Mouse (Mus musculus): ENCODE measurements around the gene Cdhr4.

Cdhr4 gene

DNA sequence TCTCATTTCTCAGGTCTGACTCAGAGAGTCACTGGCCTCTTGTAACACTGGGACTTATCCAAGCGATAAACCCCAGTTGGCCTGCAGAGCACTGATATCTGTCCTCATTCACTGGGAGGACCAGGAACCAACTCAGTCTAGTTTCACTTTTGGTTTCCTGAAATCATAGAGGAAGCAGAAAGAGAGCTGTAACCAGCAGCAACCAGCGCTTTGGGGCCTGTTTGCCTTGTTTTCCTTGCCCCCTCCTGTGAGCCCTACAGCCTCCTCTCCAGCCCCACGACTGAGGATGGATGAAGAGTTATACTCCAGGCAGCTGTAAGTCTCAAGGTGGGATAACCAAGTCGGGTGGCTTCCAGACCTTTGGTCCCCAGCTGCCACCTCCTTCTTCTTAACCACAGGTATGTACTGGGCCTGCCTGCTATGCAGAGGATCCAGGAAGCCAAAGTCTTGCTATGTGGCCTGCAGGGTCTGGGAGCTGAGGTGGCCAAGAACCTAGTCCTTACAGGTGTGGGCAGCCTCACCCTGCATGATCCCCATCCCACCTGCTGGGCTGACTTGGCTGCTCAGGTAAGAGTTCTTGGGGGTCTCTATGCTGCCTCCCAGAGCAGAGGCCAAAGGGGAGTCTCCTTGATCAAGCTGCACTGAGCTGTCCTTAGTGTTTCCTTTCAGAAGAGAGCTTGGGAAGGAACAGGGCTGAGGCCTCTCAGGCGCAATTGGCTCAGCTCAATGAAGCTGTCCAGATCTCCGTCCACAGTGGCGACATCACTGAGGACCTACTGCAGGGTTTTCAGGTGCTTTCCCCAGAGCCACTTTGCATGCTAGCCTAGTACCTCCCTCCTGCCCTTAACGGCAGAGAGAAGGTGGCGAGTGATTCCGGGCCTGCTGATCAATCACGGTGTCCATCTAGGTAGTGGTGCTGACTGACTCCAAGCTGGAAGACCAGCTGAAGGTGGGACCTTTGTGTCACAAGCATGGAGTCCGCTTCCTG lies 16.6 kb upstream of the Cdhr4 start, which contains the start of gene Uba7:
Gene Uba7 (plus strand): TSS at position 107 of the 988 bp plus-strand sequence.
- peak; percentile 26 to 27 for DNase-seq (ENCODE audit: low spot score in 2 of 2)

DNA sequence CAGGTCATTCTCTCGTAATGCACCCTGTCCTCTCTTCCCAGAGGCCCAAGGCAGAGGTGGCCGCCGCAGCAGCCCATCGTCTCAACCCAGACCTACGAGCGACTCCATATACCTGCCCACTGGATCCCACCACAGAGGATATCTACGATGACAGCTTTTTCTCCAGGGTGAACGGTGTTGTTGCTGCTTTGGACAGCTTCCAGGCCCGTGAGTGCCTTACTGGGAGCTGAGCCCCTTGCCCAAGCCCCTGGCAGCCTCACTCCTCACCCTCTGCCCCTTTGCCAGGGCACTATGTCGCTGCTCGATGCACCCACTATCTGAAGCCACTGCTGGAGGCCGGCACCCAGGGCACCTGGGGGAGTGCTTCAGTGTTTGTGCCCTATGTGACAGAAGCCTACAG lies 13.5 kb upstream of the Cdhr4 start:
- no peak for DNase-seq (ENCODE audit: low spot score in 2 of 2)

DNA sequence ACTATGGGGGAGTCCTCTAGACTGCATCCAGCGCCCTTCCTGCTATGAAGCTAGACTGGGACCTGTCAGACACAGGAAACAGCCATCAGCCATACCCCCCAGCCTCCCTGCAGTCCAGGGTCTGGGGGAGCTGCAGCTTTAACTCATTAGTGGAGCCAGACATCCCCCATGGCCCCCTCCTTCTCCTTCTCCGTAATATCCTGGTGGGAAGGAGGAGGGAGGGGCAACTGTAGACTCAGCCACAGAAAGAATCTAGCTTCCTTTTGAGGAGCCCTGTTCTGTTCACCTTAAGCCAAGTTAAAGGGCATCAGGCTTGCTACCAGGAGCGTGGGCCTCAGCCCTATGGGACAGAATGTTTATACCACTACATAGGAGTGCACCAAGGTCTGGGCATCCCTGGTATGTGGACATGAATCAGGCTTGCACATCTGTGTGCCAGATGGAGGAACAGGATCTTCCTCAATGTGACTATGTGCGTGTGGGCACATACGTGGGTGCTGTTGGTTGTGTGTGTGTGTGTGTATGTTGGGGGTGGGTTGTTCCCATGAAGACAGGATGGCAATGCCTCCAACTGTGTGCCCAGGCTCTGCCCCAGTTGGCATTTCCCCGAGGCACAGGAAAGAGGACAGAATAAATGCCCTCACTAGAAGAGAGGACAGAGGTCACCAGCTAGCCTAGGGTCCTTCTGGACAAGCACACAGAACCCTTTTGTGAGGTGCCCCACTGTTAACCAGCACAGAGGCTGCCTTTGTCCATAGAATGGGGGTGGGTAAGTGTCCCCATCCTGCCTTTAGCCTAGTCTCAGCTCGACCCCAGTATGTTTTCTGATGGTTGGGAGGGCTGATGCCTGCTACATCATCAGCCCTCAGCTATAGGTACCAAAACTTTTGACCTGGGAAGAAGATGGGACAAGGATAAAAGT lies 10.4 kb upstream of the Cdhr4 start:
- DNase-seq (ENCODE audit: low spot score in 2 of 2) = no peak

DNA sequence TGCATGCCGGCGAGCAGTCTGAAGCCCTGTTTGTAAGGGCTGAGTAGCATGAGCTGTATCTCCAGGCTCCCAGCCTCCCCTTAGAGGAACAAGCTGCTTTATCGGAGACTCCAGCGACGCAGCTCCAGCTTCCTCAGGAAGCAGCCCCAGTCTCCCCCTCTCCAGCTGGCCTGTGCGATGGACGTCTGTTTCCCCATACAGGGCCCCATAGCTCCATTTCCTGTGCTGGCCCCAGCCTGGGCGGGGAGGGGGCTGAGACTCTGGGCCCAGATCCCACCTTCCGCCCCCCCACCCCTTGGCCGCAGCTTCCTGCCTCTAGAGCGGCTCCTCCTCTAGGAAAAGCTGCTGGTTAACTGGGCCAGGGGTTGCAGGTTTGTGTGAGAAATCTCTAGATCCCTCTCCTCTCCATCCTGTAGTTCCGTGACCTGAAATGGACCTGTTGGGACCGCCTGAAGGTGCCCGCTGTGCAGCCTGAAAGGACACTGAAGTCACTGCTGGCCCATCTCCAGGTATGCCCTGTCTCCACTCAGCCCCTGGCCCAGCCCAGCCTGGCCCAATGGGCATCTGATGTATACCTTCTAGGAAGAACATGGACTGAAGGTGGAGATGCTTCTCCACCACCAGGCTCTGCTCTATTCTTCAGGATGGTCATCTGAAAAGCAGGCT lies 9.5 kb upstream of the Cdhr4 start, which contains the start of gene Gm20661:
Gene Gm20661 (plus strand): TSS at position 378 of the 666 bp plus-strand sequence.
- DNase-seq (ENCODE audit: low spot score in 2 of 2) = peak in 1 of 2 experiments; percentile 63

DNA sequence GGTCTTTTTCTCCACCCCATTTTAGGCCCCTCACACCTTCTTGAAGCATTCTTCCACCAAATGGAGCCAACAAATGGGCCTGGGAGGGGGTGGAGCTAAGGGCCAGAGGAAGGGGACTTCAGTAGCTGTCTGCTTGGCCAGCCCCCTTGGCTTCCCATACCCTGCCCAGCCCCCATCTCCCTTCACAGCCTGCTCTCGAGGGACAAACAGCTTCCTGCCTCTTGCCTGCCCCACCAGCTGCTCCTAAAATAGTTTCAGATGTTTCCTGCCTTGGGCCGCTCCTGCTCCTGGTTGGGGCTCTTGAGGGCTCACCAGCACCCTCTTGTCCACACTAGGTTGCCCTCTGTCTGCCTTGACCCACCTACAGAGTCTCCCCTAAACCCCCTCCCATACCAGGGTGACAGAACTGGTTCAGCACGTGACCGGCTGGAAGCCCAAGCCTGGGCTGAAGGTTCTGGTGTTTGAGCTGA lies 8.8 kb upstream of the Cdhr4 start:
- DNase-seq (ENCODE audit: low spot score in 2 of 2) = peak in 1 of 2 experiments; percentile 68

DNA sequence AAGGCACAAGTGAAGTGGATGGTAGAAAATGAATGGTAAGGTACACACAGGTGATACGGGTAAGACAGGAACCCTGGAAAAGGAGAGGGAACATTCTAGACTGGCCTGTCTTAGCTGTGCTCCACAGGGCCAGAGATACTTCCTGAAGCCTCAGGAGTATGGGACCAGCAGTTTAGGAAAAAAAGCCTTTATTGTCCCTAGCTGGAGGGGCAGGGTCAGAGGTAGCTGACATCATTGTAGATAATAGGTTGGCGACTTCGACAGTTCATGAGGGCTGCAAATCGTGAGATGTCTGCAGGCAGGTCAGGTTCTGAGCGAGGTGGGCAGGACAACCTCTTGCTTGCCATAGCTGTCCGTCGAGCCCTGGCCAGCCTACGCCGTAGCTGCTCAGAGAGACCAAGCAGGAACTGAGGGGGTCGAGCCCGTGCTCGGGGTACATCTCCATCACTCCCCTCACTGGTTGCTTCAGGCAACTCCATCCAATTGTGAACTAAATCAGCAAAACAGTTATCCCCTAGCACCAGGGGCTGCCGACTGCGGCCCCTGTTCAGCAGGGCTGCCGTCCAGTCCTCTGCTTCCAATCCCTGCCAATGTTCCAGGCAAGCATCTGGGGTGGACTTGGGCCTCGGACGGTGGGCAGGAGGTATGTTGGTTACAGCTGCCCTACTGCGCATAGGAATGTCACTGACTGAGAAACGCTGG lies 8.1 kb upstream of the Cdhr4 start:
- no peak for DNase-seq (ENCODE audit: low spot score in 2 of 2)

DNA sequence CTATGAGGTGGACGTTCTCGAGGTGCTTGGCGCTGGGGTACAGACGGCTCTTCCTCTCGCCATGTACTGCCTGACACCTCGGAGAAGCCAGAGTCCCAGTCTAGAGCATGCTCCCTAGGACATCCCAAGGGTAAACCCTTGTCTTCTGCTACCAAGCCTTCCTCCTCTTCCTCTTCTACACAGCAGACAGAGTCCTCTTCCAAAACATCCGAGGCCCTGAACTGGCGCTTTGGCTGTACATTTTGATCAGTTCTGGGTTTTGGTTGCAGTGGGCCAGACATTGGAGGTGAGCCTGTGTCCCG lies 7.6 kb upstream of the Cdhr4 start:
- no peak for DNase-seq (ENCODE audit: low spot score in 2 of 2)

- DNase-seq (ENCODE audit: low spot score in 2 of 2) = peak; percentile 85 to 88
Measured at GRCm38 (mm10) chr9:107985131-107986119, 6.9 kb upstream of the Cdhr4 start, which contains the start of gene Inka1. Gene Inka1, minus strand, starts transcription at chr9:107985879.

- peak; percentile 56 to 80 for DNase-seq (ENCODE audit: low spot score in 2 of 2)
Measured at GRCm38 (mm10) chr9:107986376-107986775, 5.9 kb upstream of the Cdhr4 start.

- no peak for DNase-seq (ENCODE audit: low spot score in 2 of 2)
Measured at GRCm38 (mm10) chr9:107987950-107988349, 4.3 kb upstream of the Cdhr4 start.

DNA sequence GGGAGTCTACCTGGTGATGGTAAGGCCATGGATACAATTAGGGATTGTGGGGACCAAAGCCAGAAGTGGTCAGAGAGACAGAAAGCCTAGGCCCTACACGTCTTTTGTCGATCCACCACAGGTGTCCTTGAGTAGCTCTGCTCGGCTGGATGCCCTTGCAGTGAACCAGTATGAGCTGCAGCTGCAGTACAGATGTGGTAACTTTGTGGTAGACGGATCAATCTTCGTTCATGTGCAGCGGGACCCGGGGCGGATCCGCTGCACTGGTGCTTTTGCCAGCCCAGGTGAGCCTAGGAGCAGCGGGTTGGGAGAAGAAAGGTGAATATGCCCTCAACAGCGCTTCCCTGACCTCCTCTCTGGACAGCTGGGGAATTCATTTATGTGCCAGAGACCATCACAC lies 716 bp downstream of the Cdhr4 start:
- DNase-seq (ENCODE audit: low spot score in 2 of 2) = no peak

DNA sequence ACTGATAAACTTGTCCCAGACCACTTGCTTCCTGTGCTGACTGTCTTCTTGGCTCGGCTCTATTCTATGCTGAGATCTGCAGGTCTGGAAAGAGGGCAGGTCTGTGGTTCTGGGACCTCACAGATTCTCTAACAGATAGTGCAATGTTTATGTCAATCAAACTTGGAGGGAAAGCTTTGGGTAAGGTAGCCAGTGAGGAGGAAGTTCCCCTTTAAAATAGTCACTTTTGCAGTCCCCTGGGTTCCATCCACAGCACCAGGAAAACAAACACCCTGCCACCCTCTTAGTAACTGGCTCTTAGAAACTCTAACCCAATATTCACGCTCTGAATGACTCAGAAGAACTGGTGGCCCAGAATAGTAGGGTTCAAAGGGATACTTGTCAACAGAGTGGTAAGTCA lies 2.2 kb downstream of the Cdhr4 start:
- DNase-seq (ENCODE audit: low spot score in 2 of 2) = no peak

- no peak for DNase-seq (ENCODE audit: low spot score in 2 of 2)
Measured at GRCm38 (mm10) chr9:107995513-107995912, 3.2 kb downstream of the Cdhr4 start.

GRCm38 (mm10) chr9:107996049-107996448 lies 3.8 kb downstream of the Cdhr4 start, which contains the start of gene Gm20662:
Gene Gm20662, plus strand, starts transcription at chr9:107996349.
- DNase-seq (ENCODE audit: low spot score in 2 of 2) = no peak

- peak; percentile 100 for DNase-seq (ENCODE audit: low spot score in 2 of 2)
Measured at GRCm38 (mm10) chr9:108001922-108002770, 9.8 kb downstream of the Cdhr4 start, which contains the start of gene Ip6k1. Gene Ip6k1, plus strand, starts transcription at chr9:108002501.

- DNase-seq (ENCODE audit: low spot score in 2 of 2) = no peak
Measured at GRCm38 (mm10) chr9:108002778-108003530, 10.7 kb downstream of the Cdhr4 start.

DNA sequence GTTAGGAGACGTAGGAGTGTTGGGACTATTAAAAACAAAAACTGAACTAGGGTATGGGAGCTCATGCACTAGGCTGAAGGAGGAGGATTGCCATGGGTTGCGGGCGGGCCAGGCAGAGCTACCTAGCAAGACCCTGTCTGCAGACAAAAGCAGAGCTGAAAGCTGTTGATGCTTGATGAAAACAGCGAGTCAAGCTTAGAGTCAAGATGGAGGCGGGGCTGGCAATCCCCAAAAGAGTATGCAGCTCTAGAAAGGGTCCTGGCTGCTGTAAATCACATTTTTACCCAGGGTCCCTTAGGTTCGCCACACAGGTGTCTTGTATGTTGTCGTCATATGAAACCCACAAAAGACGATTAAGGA lies 11.2 kb downstream of the Cdhr4 start:
- no peak for DNase-seq (ENCODE audit: low spot score in 2 of 2)

DNA sequence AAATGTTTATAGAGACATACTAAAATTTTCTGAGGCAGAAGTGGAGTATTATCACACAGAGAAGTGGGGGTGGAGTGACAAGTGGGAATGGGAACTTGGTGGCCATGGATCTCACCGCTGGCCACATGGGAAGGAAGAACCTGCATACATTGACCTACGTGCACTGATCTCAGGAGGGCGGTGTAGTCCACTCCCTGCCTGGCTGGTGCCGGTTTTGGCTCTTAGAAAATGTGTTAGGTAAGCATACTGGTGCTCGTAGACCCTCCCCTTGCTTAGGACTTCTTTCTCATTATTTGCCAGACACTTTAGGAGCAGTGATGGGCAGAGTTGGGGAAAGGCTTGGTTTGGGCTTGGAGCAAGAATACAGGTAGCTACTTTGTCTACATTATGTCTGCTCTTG lies 15.7 kb downstream of the Cdhr4 start:
- no peak for DNase-seq (ENCODE audit: low spot score in 2 of 2)
